Mouse (Mus musculus): ENCODE measurements around the gene Rab26. TPM values are rescaled to one million over a fixed set of nuclear protein-coding genes. Genes with fewer than 3 reads are reported as not detected.
A peak's percentile ranks its signal among the peaks of the same experiment; 100 is the strongest.

The Rab26 gene
- polyA plus RNA-seq, 1 experiment from 2014 or later: 2.9 TPM

DNA sequence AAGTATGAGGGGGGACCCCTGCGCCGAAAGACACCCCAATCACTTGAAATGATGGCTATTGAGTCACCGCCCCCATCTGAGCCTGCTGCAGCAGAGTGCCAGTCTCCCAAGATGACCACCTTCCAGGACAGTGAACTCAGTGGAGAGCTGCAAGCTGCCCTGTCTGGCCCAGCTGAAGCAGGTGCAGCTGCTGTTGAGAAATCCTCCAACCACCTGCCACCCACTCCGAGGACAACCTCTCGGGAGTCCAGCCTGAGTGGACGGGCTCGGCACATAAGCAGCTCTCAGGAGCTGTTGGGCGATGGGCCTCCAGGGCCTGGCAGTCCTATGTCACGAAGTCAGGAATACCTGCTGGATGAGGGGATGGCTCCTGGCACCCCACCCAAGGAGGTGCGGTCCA lies 29.9 kb downstream of the Rab26 start:
- H3K4me3 ChIP-seq (replicated peaks): no peak overlapping the region
- H3K27me3 ChIP-seq: no peaks in the 10 kb centered on the region
- no peaks in the 10 kb centered on the region for H3K9me3 ChIP-seq
- peaks cover 10% of the 10 kb centered on the region for H3K4me1 ChIP-seq (replicated peaks)
- no peak overlapping the region for H3K9ac ChIP-seq (replicated peaks)
- no peak overlapping the region for H3K4me2 ChIP-seq (replicated peaks)
- ATAC-seq: no peak
- WGBS: 90% methylated on average over 10 of the region's 10 CpGs
- no peak overlapping the region for H3K27ac ChIP-seq
- H3K36me3 ChIP-seq: peaks cover 94% of the 10 kb centered on the region

DNA sequence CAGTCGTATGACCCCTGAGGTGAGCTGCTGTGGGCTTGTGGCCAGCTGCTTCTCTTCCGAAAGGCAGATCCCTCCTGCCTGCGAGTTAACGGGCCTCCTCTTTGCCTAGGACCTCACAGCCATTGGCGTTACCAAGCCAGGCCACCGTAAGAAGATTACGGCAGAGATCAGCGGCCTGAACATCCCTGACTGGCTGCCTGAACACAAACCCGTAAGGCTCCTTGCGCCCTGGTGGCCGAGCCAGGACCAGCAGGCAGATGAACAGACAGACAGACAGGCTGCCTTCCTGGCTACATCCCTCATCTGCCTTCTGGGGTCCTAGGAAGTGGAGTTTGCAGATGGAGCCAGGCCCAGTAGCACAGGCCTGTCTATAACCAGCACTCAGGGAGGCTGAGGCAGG lies 31.8 kb downstream of the Rab26 start:
- Histone ChIP-seq H3K9ac (replicated peaks) (no peak overlapping the region), H3K27ac (no peak overlapping the region), H3K4me3 (replicated peaks) (no peak overlapping the region), H3K4me1 (replicated peaks) (peaks cover 10% of the 10 kb centered on the region), H3K27me3 (no peaks in the 10 kb centered on the region), H3K4me2 (replicated peaks) (no peak overlapping the region), H3K36me3 (peaks cover 95% of the 10 kb centered on the region), H3K9me3 (no peaks in the 10 kb centered on the region)
- 26% methylated on average over 11 of the region's 11 CpGs for WGBS
- ATAC-seq: no peak

DNA sequence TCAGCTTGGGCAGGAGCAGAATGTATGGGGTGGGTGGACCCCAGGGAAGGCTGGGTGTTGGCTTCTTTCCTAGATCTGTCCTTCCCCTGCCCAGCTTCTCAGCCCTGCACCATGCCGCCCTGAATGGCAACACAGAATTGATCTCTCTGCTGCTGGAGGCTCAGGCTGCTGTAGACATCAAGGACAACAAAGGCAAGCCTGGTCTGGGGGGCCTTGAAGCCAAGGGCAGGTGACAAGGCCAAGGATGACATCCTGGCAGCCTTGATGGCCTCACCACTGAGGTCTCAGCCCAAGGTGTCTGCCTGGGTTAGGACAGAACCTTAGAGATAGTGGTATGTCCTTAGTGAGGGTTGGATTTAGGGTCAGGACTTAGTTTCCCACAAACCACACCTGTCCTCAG lies 38.0 kb downstream of the Rab26 start:
- Histone ChIP-seq H3K27me3 (no peaks in the 10 kb centered on the region), H3K4me1 (replicated peaks) (peaks cover 8% of the 10 kb centered on the region; the same call in 1 of the 2 replicates), H3K36me3 (peaks cover 53% of the 10 kb centered on the region), H3K27ac (no peak overlapping the region), H3K9ac (replicated peaks) (no peak overlapping the region), H3K4me3 (replicated peaks) (no peak overlapping the region), H3K9me3 (no peaks in the 10 kb centered on the region), H3K4me2 (replicated peaks) (no peak overlapping the region)
- 76% methylated on average over 1 of the region's 1 CpGs for WGBS
- no peak for ATAC-seq

DNA sequence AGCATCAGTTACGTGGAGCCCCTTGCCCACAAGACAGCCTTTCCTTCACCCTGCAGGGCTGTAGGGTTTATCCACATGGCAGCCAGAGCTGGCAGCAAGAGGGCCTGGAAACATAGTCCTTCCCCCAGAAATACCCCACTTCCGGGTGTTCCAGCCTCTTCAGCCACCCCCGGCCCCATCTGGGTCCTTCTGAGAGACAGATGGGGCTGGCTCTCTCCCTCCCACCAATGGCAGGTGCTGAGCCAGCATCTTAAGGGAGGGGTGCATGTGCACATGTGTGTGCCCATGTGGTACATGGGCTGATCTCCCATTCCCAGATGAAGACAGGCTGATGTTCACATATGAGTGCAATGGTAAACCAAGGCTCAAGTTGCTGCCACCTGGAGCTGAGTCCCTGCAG lies 38.6 kb downstream of the Rab26 start:
- peaks cover 14% of the 10 kb centered on the region for H3K4me1 ChIP-seq (replicated peaks)
- H3K27me3 ChIP-seq: no peaks in the 10 kb centered on the region
- H3K4me3 ChIP-seq (replicated peaks): no peak overlapping the region
- 74% methylated on average over 3 of the region's 3 CpGs for WGBS
- no peak overlapping the region for H3K27ac ChIP-seq
- H3K4me2 ChIP-seq (replicated peaks): no peak overlapping the region
- H3K9ac ChIP-seq (replicated peaks): no peak overlapping the region
- no peaks in the 10 kb centered on the region for H3K9me3 ChIP-seq
- no peak for ATAC-seq
- peaks cover 47% of the 10 kb centered on the region for H3K36me3 ChIP-seq

DNA sequence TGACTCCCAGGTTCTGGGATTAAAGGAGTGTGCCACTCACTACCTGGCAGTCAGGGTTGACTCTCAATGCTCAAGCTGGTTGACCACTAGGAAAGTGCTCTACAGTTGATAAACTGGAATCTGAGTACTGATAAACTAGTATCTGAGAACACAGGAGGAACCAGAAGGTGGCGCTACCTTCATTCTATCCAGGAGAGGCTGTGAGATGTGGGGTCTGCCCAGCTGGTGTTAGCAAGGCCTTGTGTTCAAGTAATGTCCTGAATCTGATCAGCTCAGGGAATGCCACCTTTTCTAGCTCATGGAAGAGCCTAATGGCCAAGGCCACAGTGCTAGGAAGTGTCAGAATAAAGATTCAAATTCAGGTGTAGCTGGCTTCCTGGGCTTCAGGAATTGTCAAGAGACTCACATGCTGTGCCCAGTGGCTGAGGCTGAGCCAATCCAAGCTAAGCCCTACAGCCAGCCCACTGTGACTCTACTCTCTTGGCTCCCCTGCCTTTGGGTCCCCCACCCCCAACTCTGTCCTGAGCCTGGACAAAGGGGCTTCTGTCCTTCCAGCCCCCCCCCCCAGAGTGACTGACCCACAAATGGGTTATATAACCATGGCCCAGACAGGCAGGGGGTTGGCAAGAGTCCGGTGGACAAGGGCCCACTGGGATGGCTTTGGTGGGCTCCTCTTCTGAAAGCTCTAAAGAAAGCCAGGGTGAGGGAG lies 39.2 kb downstream of the Rab26 start:
- no peak overlapping the region for H3K27ac ChIP-seq
- no peak overlapping the region for H3K9ac ChIP-seq (replicated peaks)
- 37% methylated on average over 2 of the region's 2 CpGs for WGBS
- no peaks in the 10 kb centered on the region for H3K9me3 ChIP-seq
- ATAC-seq: no peak
- H3K4me3 ChIP-seq (replicated peaks): no peak overlapping the region
- H3K36me3 ChIP-seq: peaks cover 41% of the 10 kb centered on the region
- peaks cover 21% of the 10 kb centered on the region for H3K4me1 ChIP-seq (replicated peaks)
- H3K4me2 ChIP-seq (replicated peaks): no peak overlapping the region
- H3K27me3 ChIP-seq: no peaks in the 10 kb centered on the region

DNA sequence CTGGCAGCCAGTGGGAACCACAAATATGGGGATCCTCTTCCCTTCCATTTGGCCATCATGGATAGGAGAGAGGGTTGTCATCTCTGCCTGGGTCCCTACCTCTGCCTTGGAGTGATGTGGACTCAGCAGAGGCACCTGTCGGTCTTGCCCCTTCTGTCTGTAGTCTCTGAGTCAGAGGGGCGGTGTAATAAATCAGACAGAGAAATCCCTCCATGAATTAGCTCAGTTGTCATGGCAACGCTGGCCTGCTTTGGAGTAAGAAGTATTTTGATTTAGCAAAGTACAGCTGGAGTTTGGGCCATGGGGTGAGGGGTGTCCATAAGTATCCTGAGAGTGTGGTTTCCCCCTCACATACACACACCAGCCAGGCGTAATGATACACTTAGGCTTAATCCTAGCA lies 43.6 kb downstream of the Rab26 start:
- peak overlapping the region; percentile 95; the same call in 1 of the 2 replicates for H3K9ac ChIP-seq (replicated peaks)
- H3K27ac ChIP-seq: peak overlapping the region; percentile 97
- peaks cover 40% of the 10 kb centered on the region for H3K4me1 ChIP-seq (replicated peaks)
- H3K9me3 ChIP-seq: no peaks in the 10 kb centered on the region
- no peak for ATAC-seq
- peak overlapping the region; percentile 90 for H3K4me3 ChIP-seq (replicated peaks)
- 57% methylated on average over 4 of the region's 4 CpGs for WGBS
- no peaks in the 10 kb centered on the region for H3K36me3 ChIP-seq
- no peaks in the 10 kb centered on the region for H3K27me3 ChIP-seq
- H3K4me2 ChIP-seq (replicated peaks): peak overlapping the region; percentile 86

DNA sequence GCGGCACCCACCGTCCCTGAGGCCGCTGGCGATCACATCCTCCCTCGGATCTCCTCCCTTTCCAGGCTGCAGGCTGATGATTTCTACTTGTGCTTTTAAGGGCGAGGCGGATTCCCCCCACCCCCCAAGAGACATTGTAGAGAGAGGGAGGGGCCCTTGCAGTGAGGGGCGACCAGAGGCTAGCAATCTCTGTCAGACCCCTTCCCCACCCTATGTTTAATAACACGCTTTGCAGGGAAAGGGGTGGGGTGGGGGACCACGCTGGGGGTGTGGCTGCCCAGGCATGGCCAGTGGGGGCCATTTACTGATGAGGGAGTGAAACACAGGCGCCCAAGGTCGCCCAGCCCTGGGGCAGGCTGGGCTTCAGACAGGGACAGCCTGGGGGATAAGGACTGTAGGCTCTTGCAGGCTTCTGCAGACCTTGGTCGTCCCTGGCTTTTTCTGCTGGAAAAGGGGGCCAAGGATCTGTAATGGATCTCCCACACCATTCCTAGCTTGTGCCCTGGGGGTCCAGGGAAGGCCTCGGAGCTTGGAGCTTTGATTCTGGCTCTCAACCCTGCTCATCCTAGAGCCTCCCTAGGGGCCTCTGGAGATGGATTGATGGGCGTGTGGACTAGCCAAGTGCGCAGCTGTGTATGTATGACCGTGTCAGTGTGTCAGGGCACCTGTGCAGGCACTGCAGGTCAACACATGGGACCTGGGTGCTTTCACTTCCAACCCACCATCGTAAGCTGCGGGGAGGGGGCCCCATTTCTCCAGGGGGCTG lies 44.6 kb downstream of the Rab26 start:
- H3K9ac ChIP-seq (replicated peaks): peak overlapping the region; percentile 95
- peak overlapping the region; percentile 97 for H3K27ac ChIP-seq
- peak overlapping the region; percentile 90 for H3K4me3 ChIP-seq (replicated peaks)
- no peaks in the 10 kb centered on the region for H3K36me3 ChIP-seq
- peak overlapping the region; percentile 86 for H3K4me2 ChIP-seq (replicated peaks)
- ATAC-seq: peak; percentile 53
- H3K27me3 ChIP-seq: no peaks in the 10 kb centered on the region
- 12% methylated on average over 19 of the region's 19 CpGs for WGBS
- no peaks in the 10 kb centered on the region for H3K9me3 ChIP-seq
- H3K4me1 ChIP-seq (replicated peaks): peaks cover 39% of the 10 kb centered on the region

DNA sequence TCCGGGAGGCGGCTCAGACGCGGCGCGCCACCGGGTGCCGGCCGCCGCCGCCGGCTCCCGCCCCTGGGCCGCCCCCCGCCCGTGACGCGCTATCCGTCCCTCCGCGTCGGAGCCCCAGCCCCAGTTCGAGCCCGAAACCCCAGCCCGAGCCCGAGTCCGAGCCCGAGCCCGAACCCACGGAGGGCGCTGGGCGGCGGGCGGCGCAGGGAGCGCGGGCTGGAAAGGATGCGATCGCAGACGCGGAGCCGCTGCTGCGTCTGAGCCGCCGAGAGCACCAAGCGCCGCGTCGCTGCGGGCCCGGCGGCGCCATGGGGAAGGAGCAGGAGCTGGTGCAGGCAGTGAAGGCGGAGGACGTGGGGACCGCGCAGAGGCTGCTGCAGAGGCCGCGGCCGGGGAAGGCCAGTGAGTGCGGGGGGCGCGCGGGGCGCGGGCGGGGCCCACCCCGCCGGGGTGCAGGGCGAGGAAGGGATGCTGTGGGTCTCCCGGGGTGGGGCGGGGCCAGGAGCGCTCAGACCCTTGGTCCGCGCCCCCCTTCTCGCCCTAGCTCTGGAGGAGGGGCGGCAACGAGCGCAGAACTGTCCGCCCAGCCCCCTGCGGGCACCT lies 45.2 kb downstream of the Rab26 start:
- WGBS: under 1% methylated on average over 75 of the region's 81 CpGs
- Histone ChIP-seq H3K4me1 (replicated peaks) (peaks cover 39% of the 10 kb centered on the region), H3K27ac (peak overlapping the region; percentile 97), H3K4me2 (replicated peaks) (peak overlapping the region; percentile 86), H3K9me3 (no peaks in the 10 kb centered on the region), H3K27me3 (no peaks in the 10 kb centered on the region), H3K4me3 (replicated peaks) (peak overlapping the region; percentile 90), H3K9ac (replicated peaks) (peak overlapping the region; percentile 95), H3K36me3 (no peaks in the 10 kb centered on the region)
- peak; percentile 81 for ATAC-seq

DNA sequence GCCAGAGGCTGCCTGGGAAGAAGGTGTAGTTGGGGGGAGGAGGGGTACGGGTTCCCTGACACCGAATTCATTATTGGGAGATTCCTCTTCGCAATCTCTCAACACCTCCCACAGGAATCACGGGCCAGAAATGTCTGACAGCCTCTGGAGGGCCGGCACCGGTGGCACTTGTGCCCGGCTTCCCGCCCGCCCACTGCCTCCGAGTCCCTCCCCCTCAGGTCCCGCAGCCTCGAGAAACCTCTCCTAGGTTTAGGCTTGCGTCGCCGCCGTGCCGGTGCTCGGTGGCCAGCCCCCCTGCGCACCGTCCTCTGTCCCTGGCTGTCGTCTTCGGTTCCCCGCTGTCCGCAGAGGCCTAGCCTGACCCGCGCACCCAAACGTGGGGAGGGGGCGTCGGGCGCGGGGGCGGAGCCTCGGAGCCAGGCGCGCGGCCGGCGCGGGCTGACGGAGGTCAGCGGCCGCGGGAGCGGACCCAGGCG lies 45.8 kb downstream of the Rab26 start, which contains the start of gene Caskin1:
Caskin1 (plus strand) TSS at position 416 of the 476 bp plus-strand sequence.
- H3K27ac ChIP-seq: peak within 1 kb of the TSS; percentile 97
- H3K4me3 ChIP-seq (replicated peaks): peak within 1 kb of the TSS; percentile 90
- peak within 1 kb of the TSS; percentile 86 for H3K4me2 ChIP-seq (replicated peaks)
- peak; percentile 78 for ATAC-seq
- H3K9ac ChIP-seq (replicated peaks): peak within 1 kb of the TSS; percentile 95
- H3K27me3 ChIP-seq: no peaks in the 10 kb centered on the region
- WGBS: 1% methylated on average over 42 of the region's 45 CpGs
- no peaks in the 10 kb centered on the region for H3K36me3 ChIP-seq
- peaks cover 39% of the 10 kb centered on the region for H3K4me1 ChIP-seq (replicated peaks)
- H3K9me3 ChIP-seq: no peaks in the 10 kb centered on the region

DNA sequence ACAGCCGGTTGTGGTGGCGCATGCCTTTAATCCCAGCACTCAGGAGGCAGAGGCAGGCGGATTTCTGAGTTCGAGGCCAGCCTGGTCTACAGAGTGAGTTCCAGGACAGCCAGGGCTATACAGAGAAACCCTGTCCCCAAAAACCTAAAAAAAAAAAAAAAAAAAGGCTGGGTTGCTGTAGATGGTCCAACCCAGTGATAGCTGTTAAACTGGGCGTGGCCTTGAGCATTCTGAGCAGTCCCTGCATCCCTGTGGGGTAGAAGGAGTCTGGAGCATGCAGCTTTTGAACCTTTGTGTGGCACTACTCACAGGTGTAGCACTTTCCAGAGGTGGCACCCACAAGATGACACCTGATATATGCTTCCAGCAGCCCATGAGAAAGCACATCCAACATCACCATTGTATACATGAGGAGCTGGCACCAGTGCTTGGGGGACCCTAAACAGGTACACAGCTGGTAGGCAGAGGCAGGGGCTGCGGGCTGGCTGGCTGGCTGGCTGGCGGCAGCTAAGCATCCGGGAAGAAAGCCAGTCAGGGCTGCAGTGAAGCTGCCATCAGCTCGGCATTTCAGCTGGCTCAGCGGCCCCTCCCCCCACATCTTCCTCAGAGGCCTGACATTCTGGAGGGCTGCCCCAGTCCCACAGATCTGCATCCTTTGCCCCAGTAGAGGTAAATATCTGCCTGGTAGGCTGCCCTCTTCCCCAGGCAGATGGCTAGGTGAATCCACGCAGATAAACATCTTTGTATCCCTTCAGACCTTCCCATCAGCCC lies 48.7 kb downstream of the Rab26 start:
- no peak for ATAC-seq
- 0 out of 2 replicates have a peak overlapping the region, but pooled peaks have one; percentile 15 for H3K4me2 ChIP-seq (replicated peaks)

DNA sequence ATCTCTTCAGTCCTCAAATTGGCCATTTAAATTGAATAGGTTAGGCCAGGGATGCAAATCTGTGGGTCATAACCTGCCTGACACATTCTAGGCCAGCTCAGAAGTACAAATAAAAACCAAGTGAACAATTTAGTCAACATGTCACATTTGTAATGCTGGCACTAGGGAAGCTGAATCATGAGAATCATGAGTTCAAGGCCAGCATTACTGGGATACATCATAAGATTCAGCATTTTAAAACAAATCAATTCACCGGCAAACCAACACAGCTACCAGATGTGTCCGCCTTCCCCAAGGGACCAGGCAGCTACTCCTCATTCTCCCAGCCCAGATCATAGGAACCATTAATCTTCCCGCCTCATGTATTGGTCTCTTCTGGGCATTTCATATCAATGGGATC lies 50.5 kb downstream of the Rab26 start:
- Histone ChIP-seq H3K4me2 (replicated peaks) (no peak overlapping the region), H3K27me3 (no peaks in the 10 kb centered on the region), H3K36me3 (no peaks in the 10 kb centered on the region), H3K27ac (no peak overlapping the region), H3K9ac (replicated peaks) (no peak overlapping the region), H3K4me1 (replicated peaks) (peaks cover 22% of the 10 kb centered on the region), H3K4me3 (replicated peaks) (no peak overlapping the region), H3K9me3 (no peaks in the 10 kb centered on the region)
- 78% methylated on average over 3 of the region's 3 CpGs for WGBS
- no peak for ATAC-seq

More for the DNA sequence above, 48.7 kb downstream of the Rab26 start:
- Histone ChIP-seq H3K27ac (peak overlapping the region; percentile 79), H3K4me1 (replicated peaks) (peaks cover 28% of the 10 kb centered on the region), H3K27me3 (no peaks in the 10 kb centered on the region), H3K9me3 (no peaks in the 10 kb centered on the region), H3K9ac (replicated peaks) (peak overlapping the region; percentile 52), H3K4me3 (replicated peaks) (no peak overlapping the region), H3K36me3 (no peaks in the 10 kb centered on the region)
- WGBS: 46% methylated on average over 11 of the region's 11 CpGs

Measured in midbrain, embryonic 13.5 days (tissue).